Mouse (Mus musculus) inflammation-experienced regulatory T-cells, adult 6 months (primary cell): ENCODE measurements around the gene Ccnq. TPM values are rescaled to one million over a fixed set of nuclear protein-coding genes. Genes with fewer than 3 reads are reported as not detected.
A peak's percentile ranks its signal among the peaks of the same experiment; 100 is the strongest.
"Not testable (repeated sequence)": the region's sequence is repeated elsewhere in the genome, so short reads cannot be mapped to it uniquely, and the experiment has no call there.

Experiments
- ATAC-seq: one replicate; pipeline ENCODE4 v1.8.0; 2017
- polyA plus RNA-seq, 3 experiments: library from polyadenylated mRNA; unstranded; fragments of 100-300 nt; shearing (Covaris generic); gene quantifications; one replicate each; pipeline ENCODE4 v1.2.1; 2017

Ccnq gene
- polyA plus RNA-seq, 3 experiments from 2014 or later: 32.5 to 41.1 (median 38.2) TPM

DNA sequence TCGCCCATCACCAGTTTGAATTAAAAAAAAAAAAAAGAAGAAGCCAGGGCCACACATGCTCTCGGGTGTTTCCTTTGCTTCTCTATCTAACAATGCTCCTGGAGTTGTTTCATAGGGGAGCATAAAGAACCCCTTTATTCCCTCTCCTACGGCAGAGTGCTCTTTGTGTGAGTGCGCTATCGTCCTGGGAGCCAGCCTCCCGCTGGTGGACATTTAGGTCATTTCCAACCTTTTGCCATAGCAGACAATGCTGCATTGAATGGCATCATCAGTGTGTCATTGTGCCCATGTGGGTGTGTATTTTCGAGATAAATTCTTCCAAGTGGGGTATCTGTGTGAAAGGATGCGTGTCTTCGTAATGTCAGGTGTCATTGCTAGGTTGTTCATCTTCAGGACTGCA lies 9.6 kb upstream of the Ccnq start:
- no peak for ATAC-seq

DNA sequence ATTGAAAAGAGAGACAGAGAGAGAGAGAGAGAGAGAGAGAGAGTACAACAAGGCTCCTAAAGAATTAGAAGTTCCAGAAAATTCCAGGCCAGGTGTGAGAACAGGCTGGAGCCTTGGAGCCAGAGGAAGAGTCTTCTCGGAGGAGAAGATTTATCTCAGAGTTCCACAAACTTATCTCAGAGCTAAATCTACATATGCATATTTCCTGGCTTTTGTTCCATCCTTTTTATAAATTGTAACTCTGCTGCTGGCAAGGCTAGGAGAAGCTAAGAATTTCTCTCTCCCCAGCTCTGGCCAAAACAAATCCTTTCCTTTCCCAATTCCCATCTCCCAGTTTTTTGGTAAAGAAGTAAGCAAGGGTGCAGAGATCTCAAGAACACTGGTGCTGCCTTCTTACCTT lies 3.8 kb upstream of the Ccnq start:
- ATAC-seq: no peak

DNA sequence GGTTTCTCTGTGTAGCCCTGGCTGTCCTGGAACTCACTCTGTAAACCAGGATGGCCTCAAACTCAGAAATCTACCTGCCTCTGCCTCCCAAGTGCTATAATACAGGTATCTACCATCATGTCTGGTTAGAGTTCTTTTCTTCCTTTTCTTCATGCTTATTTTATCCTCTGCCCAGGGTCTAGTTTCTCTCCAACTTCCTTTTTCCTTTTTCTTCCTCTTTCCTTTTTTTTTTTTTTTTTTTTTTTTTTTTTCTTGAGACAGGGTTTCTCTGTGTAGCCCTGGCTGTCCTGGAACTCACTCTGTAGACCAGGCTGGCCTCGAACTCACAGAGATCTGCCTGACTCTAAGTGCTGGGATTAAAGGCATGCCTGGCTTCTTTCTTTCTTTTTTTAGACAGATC lies 2.6 kb upstream of the Ccnq start:
- not testable (repeated sequence) for ATAC-seq

DNA sequence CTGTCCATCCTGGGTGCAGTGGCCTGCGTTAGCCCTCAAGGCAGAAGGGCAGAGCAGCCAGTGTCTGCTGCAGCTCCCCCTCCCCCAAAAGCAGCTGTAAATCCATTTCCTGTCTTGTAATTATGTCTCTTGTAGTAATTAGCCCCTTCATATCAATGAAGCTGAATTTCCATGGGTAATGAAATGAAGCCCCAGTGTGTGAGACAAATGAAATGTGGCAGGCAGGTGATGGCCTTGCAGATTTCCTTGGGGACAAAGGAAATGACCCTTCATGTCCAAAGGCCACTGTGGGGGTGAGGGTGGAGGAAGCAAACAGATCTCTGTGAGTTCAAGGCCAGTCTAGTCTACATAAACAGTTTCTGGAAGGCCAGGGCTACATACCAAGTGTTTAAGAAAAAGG lies 1.7 kb upstream of the Ccnq start:
- ATAC-seq: no peak

DNA sequence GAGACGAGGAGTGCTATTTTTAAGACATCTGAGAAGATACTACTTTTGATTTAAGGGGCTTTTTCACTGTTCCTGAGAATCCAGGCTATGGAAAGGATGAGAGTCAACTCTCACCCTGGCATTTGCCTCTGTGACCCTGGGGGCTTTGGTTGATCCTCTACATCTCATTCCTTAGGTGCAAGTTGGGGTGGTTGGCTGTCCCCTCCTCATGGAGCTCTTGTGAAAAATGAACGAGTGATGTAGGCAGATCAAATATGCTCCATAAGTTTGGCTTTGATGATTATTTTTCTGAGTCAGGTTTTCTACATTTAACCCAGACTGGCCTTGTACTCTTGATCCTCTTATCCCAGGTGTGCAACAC lies 294 bp upstream of the Ccnq start:
- peak; percentile 11 for ATAC-seq

DNA sequence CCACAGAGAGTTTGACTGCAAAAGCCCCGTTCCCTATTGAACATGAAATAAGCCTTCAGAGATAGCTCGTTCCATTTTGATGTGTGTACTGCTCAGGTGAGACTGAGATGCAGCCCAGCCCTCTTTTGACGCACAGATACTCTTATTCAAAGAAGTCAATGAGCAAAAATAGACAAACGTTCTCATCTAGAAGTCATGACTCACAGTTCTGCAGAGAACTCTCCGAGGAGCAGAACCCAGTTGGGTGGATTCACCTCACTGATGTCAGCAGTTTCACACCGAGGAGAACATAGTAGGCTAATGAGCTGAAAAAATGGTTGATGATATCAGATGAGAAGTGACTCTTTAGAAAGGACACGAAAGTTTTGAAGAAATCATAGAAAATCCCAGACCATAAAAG lies 5.3 kb downstream of the Ccnq start:
- no peak for ATAC-seq

DNA sequence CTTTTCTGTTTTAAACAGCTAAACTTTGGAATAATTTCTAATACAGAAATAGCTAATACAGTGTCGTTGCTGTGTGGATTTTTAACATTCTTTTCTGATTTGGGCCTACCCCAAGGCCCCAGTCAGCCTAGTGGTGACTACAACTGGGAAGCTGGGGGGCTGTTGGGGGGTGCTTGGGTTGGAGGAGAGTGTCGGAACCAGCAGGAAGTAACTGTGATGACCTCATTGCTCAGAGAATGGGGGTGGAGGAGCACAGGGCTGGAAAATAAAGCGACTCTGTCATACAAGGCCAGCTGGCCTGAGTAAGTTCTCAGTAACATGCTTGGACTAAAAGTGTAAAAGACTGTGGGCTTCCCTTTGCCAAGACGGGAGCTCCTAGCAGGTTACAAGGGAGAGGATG lies 6.1 kb downstream of the Ccnq start:
- no peak for ATAC-seq

DNA sequence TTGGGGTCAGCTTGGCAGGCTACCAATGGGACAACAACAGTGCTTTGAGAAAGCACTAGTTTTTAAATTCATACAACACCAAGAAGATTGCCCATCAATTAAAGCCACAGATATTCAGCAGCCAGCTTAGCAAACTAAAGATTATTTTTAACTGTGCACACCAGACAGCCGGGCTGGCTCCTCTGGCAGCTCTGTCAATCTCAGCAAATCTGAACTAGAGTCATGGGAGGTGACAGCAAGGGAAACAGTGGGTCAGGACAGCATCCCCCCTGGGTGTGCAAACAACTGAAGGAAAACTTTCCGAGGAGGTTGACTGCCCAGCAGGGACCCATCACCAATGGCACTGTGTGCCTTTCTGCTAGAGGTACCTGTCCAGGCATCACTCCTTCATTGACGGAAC lies 9.1 kb downstream of the Ccnq start:
- ATAC-seq: no peak

DNA sequence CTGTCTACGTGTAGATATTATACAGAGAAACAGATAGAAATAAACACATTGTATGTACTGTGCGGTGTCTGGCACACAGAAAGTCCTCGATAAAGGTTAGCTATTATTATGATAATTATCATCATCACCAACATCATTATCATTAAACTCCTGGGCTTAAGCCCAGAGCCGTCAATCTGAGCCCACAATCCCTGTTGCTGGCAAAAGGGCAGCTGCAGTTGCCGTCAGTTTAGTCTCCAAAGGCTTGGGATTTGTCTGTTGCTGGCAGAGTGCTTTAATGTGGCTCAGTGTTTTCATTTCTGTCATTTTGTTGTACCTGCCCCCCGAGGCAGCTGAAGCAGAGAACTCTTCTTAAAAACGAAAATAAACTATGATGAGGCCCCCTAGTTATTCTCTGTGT lies 9.6 kb downstream of the Ccnq start:
- ATAC-seq: no peak

DNA sequence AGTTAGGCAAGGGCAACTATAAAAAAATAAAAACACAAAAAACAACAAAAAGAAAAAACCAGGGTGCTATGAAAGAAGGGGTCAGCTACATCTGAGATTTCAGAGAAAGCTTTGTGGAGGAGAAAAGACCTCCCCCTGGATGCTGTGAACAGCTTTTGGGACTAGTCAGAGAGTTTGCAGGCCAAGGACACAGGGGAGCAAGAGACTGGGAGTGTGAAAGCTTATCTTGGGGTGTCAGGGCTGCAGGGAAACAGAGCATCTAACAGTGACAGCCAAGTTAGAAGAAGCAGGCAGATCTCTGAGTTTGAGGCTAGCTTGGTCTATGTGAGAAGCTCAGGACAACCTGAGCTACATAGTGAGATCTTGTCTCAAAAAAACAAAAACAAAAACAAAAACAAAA lies 12.2 kb downstream of the Ccnq start:
- ATAC-seq: no peak

DNA sequence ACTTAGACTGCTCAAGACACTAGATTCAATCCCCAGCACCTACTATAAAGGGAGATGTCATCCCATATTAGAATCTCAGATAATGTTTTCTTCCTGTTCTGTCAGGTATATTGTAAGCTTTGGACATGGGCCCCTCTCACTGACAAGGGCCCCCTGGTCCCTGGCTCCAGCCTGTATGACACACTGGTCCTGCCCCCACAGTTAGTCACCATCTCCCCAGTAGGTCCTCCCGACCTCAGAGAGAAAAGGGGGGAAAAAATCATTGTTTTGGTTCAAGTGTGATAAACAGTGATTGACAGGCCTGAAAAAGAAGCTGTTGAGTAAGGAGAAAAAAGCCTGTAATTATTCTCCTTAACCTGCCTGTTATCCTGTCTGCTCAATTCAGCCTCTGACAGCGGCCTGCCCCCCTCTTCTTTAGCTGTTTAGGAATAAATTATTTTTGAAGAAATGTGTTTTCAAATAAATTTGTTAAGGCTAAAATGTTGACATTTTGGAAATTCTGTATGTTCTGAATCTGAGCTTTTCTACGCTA lies 14.6 kb downstream of the Ccnq start:
- no peak for ATAC-seq

DNA sequence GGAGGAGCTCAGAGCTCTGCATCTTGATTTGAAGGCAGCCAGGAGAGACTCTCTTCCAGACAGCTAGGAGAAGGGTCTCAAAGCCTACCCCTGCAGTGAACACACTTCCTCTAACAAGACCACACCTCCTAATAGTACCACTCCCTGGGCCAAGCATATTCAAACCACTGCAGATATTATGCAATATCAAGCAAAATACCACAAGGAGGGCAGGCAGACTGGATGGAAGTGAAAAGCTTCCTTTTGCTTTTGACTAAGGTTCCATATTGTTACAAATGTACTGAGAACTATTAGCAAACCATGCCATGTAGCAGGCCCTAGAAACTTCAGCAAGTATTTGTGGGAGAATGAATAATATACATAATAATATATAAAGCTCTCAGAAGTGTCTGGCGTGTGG lies 16.4 kb downstream of the Ccnq start:
- no peak for ATAC-seq

DNA sequence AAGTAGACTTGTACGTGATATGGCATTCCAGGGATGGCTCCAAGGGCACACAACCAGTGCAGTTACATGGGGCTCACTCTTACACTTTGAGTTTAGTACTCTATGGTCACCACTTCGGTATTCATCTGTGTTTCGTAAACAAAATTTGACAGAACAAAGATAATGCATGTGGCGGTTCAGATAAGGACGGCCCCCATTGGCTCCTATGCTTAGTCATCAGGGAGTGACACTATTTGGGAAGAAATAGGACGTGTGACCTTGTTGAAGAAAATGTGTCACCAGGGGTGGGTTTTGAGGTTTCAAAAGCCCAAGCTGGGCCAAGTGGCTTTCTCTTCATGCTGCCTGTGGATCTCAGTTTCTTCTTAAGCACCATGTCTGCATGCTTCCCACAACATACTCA lies 18.9 kb downstream of the Ccnq start:
- ATAC-seq: no peak

DNA sequence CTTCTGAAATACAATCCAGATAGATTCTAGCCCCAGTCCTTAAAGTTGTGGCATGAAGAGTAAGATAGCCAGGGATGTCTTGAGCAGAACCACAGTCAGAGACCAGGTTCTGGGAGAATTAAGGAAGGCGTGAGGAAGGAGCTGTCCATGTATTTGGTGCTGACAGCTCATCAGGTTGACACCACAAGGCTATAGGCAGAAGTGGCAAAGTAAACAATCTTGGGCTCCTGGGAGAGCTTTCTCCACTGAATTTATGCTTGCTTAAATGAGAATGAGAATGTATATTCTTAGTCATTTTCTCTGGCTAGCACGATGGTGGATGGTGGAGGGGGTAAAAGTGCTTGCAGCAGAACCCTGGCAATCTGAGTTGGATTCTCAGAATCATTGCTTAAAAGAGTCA lies 20.6 kb downstream of the Ccnq start:
- no peak for ATAC-seq

DNA sequence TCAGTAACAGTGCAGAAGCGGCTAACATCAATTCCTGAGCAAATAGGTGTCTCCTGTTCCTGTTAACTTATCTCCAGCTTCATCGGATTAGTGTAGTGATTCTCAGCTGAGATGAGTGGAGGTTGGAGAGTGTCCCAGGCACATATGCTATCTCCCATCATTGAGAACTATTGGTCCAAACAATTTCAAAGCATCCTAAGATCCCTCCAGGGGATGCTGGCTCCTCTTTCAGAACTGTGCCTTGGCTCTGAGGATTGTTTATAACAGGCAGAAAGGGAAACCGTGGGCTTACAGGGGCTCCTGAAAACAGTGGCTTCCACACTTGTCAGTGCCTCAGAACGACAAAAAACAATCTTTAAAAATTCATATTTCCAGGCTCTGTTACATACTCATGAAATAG lies 23.5 kb downstream of the Ccnq start:
- ATAC-seq: no peak

DNA sequence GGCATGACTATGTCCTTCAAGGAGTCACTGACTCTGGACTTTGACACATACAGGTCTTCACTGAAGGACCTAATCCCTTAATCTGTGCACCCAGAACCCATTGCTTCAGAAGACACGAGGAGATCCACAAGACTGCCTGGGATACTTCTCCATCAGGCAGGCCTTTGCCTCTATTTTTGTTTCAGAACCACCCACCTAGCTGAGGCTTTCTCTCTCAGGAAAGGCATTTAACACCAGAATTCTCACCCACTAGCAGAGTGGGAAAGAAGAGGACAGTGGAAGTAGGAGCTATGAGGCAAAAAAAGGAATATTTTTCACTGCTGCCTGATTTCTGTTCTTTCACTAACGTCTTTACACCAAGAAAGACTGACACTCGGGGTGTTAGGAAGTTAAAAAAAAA lies 25.2 kb downstream of the Ccnq start:
- ATAC-seq: no peak

DNA sequence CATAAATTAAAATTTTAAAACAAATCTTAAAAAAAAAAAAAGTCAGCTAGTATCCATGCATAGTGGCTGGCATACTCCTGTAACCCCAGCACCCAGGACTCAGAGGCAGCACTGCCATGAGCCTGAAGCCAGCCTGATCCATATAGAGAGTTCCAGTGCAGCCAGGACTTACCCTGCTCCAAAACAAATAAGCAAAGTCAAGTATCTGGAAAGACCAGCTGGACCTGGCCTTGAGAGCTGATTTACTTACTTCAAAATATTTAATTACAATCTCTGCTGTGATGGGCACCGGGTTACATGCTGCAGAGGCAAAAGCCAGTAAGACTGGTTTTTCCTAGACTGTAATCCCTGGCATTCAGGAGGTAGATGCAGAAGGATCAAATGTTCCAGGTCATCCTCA lies 26.7 kb downstream of the Ccnq start:
- no peak for ATAC-seq

DNA sequence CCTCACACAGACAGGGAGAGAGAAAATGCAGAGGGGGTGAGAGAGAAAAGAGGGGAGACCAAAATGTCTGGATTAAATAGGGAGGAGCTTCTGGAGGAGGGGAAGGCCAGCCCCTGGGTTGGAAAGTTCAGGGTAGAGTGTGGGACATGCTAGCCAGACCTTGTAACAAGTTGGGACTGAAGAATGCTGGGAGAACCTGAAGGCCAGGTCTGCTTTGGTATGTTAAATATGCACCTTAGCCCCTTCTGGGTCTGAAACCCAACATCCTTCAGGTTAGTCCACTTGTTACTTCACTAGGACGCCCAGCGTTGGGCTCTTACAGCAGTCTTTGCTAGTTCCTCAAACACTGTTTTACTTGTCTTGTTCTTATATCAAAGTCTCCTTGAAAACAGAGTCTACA lies 30.1 kb downstream of the Ccnq start:
- no peak for ATAC-seq

DNA sequence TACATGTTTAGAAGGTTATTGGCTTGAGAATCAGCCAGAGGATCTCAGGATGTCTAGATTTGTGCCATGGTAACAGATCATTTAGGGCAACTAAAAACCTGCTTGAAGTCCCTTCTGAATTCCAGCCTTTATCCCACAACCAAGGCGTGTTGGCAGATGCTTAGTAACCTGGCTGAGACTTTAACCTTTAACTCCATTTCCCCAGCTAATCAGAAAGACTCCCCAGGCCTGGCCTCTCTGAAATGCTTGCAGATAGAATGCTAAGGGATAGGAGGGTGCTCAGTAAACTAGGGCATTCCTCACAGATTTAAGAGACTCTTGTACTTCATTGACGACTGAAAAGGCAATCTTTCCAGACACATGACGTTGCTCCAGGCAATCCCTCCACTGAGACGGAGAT lies 33.9 kb downstream of the Ccnq start:
- ATAC-seq: no peak

DNA sequence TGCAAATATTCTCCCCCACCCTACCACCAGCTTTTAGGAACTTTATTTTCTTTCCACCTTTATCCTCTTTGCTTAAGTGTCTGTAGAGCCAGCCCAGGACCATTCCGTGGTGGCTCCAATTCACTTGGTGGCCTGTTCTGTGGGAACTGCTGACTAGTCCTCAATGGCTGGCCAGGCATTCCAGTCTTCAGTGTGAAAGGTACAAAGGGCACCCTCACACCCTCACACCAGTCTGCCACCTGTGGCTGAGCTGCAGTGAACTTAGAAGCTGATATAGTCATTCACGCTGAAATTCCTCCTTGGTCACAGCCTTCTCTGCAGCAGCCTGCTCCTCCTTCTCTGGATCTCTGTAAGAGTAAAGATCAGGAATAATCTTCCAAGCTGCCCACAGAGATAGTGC lies 42.9 kb downstream of the Ccnq start:
- ATAC-seq: no peak

DNA sequence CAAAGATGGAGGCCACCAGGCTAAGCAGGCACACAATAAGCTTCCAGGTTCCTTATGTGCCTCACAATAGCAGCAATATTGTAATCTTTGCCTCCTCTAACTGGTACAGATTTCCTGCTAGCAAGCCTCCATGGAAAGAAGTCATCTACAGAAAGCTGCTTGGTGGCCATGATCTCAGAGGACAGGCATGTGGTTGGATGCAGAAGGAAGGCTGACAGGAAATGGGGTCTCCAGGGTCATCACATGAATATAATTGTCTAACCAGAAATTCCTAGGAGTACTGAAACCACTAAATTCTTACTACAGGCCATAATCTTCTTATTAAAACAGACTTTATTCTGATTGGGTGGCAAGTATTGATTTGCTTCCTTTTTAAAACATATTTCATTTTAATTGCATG lies 45.5 kb downstream of the Ccnq start:
- ATAC-seq: no peak

DNA sequence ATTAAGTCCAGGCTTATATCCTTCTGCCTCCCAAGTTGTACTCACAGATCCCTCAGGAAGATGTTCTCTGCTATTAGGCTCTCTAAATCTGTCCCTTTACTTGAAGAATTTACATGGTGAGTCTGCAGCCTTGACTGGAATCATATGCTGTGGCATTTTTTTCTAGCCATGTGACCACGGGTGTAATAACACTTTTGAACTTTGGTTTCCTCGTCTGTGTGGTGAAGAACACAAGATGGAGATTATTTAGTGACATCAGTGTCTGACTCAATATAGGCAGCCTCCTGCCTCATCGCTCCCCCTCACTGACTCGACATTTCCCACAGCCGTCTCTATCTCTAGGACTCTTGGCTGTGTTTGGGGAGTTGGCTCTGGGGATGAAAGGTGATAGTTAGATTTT lies 48.4 kb downstream of the Ccnq start:
- no peak for ATAC-seq

DNA sequence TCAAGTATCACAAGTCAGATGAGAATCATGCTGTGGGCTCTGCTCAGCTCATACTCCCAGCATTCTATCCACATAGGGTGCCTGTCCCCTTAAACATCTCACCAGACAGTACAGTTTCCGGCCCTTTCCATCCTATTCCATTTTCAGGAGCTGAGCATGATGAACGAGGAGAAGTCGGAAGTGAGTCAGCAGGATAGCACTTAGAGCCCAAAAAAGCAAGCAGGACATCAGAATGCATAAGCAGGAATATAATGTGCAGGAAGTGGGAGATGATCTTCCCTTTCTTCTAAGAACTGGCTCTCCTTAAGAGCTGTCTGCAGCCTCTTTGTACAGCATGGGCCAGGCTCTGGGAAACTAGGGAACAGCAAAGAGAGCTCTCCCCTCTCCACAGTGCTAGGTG lies 49.2 kb downstream of the Ccnq start:
- no peak for ATAC-seq
